Mouse (Mus musculus) myocyte (in vitro differentiated cells): Measurements from ENCODE around the gene Adamts2. TPM values are rescaled to one million over a fixed set of nuclear protein-coding genes. Genes with fewer than 3 reads are reported as not detected.

Source experiments
- H3K27me3 ChIP-seq: one replicate; pipeline ENCODE4 v1.6.1; 2011; ENCODE audit not compliant: control insufficient read depth, insufficient read depth, insufficient read length
- H3K36me3 ChIP-seq: one replicate; pipeline ENCODE4 v1.6.1; 2011; ENCODE audit not compliant: control insufficient read depth, insufficient read depth
- H3K4me2 ChIP-seq: one replicate; pipeline ENCODE4 v1.6.1; 2011; ENCODE audit warnings: low read depth, control low read depth
- H3K4me3 ChIP-seq: one replicate; pipeline ENCODE4 v1.5.1; 2011; ENCODE audit warnings: mild to moderate bottlenecking, control low read depth, moderate library complexity
- H3K79me2 ChIP-seq: one replicate; pipeline ENCODE4 v1.6.1; 2011; ENCODE audit not compliant: control insufficient read depth, insufficient read depth
- H3ac ChIP-seq: one replicate; pipeline ENCODE4 v1.6.1; 2011; ENCODE audit not compliant: control insufficient read depth, insufficient read length
- CEBPB ChIP-seq: IDR thresholded peaks from 2 replicates; pipeline ENCODE4 v1.6.1; 2011; ENCODE audit warnings: mild to moderate bottlenecking, moderate library complexity; ENCODE audit not compliant: poor library complexity, insufficient read depth, severe bottlenecking
- E2F4 ChIP-seq: IDR thresholded peaks from one replicate; pipeline ENCODE4 v1.6.1; 2011; ENCODE audit warnings: mild to moderate bottlenecking, control low read depth, moderate library complexity; ENCODE audit not compliant: insufficient read depth
- MAX ChIP-seq: IDR thresholded peaks from one replicate; pipeline ENCODE4 v1.6.1; 2011; ENCODE audit warnings: low read depth, mild to moderate bottlenecking, control low read depth
- MYOD1 ChIP-seq, 3 experiments: IDR thresholded peaks; one replicate each; pipeline ENCODE4 v1.6.1; 2011; ENCODE audit warnings: control low read depth in 2 of 3, low read depth in 2 of 3, mild to moderate bottlenecking in 2 of 3, moderate library complexity in 1 of 3; ENCODE audit not compliant: insufficient read length in 2 of 3, control insufficient read depth in 1 of 3
- MYOG ChIP-seq, 3 experiments: IDR thresholded peaks; one replicate each; pipeline ENCODE4 v1.6.1; 2011; ENCODE audit warnings: control low read depth in 2 of 3, low read depth in 2 of 3, mild to moderate bottlenecking in 2 of 3; ENCODE audit not compliant: insufficient read length in 2 of 3, control insufficient read depth in 1 of 3, insufficient read depth in 1 of 3
- POLR2A ChIP-seq: IDR thresholded peaks from one replicate; pipeline ENCODE4 v1.6.1; 2011; ENCODE audit warnings: low read depth, mild to moderate bottlenecking, control low read depth, moderate library complexity; ENCODE audit not compliant: insufficient read length
- POLR2AphosphoS2 ChIP-seq: IDR thresholded peaks from one replicate; pipeline ENCODE4 v1.6.1; 2011; ENCODE audit warnings: low read depth, control low read depth; ENCODE audit not compliant: insufficient read length
- REST ChIP-seq: IDR thresholded peaks from one replicate; pipeline ENCODE4 v1.6.1; 2011; ENCODE audit warnings: mild to moderate bottlenecking, control low read depth, moderate library complexity; ENCODE audit not compliant: insufficient read depth, insufficient read length
- SRF ChIP-seq: IDR thresholded peaks from one replicate; pipeline ENCODE4 v1.6.1; 2011; ENCODE audit warnings: low read depth; ENCODE audit not compliant: control insufficient read depth, insufficient read length
- TCF12 ChIP-seq: IDR thresholded peaks from one replicate; pipeline ENCODE4 v1.6.1; 2011; ENCODE audit warnings: mild to moderate bottlenecking, control low read depth; ENCODE audit not compliant: poor library complexity, insufficient read depth, severe bottlenecking
- TCF3 ChIP-seq: IDR thresholded peaks from one replicate; pipeline ENCODE4 v1.6.1; 2011; ENCODE audit warnings: low read depth, control low read depth; ENCODE audit not compliant: insufficient read length
- USF1 ChIP-seq: IDR thresholded peaks from one replicate; pipeline ENCODE4 v1.6.1; 2011; ENCODE audit warnings: low read depth, mild to moderate bottlenecking, control low read depth, moderate library complexity
- polyA plus RNA-seq: library from polyadenylated mRNA; unstranded; fragments of >200 nt; fragmentation: generic; extraction: Trizol; gene quantifications from one replicate; pipeline ENCODE4 v1.2.1, GENCODE M21; 2012; ENCODE audit warnings: missing spikeins

Adamts2 gene
- polyA plus RNA-seq, 1 experiment = 24.9 TPM

DNA sequence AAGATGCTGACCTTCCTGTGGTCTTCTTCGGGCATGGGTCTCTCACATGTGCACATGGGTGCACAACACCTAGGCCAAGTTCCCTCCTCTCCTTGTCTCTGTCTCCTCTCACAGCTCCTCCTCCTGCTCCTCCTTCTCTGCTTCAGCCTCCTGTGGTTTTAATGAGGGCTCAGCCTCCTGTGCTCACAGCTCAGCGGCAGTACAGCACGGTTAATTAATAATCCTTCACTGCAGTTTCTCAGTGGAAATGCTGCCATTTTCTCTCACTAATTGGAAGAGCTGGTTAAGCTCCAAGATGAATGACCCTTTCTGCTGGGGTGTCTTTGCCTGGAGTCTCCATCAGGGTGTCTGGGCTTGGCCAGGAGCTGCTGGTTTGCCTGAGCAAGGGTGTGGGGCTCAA, 27.0 kb downstream of the Adamts2 start:
- no peaks in the 10 kb centered on the region for H3K27me3 ChIP-seq
- no peak overlapping the region for H3K4me3 ChIP-seq
- H3ac ChIP-seq = no peak overlapping the region
- H3K79me2 ChIP-seq = no peaks in the 10 kb centered on the region
- H3K36me3 ChIP-seq = no peaks in the 10 kb centered on the region
- no peak overlapping the region for H3K4me2 ChIP-seq
- TF ChIP-seq TCF12 (no peak), MYOG (IDR thresholded peaks at IDR 0.05; ENCODE audit: control insufficient read depth in 1 of 3, insufficient read depth in 1 of 3, insufficient read length in 2 of 3, low read depth in 2 of 3) (no peak), POLR2AphosphoS2 (no peak), CEBPB (no peak), REST (no peak), MAX (no peak), POLR2A (no peak), TCF3 (no peak), USF1 (no peak), SRF (no peak), MYOD1 (IDR thresholded peaks at IDR 0.05; ENCODE audit: control insufficient read depth in 1 of 3, insufficient read length in 2 of 3, low read depth in 2 of 3) (no peak), E2F4 (no peak)

- Histone ChIP-seq H3K27me3 (no peaks in the 10 kb centered on the region), H3K79me2 (no peaks in the 10 kb centered on the region), H3K36me3 (no peaks in the 10 kb centered on the region), H3K4me3 (no peak overlapping the region), H3K4me2 (no peak overlapping the region), H3ac (no peak overlapping the region)
- TF ChIP-seq REST = no peak
- TF ChIP-seq TCF12 = no peak
- no peak for TF ChIP-seq MYOD1 (IDR thresholded peaks at IDR 0.05; ENCODE audit: control insufficient read depth in 1 of 3, insufficient read length in 2 of 3, low read depth in 2 of 3)
- no peak for TF ChIP-seq E2F4
- no peak for TF ChIP-seq POLR2AphosphoS2
- no peak for TF ChIP-seq TCF3
- TF ChIP-seq POLR2A = no peak
- TF ChIP-seq MAX = no peak
Observed at GRCm38 (mm10) chr11:50630462-50630861, 28.6 kb downstream of the Adamts2 start.

- Histone ChIP-seq H3K4me2 (peak overlapping the region; percentile 56), H3K4me3 (no peak overlapping the region), H3K36me3 (no peaks in the 10 kb centered on the region), H3K79me2 (no peaks in the 10 kb centered on the region), H3K27me3 (no peaks in the 10 kb centered on the region), H3ac (no peak overlapping the region)
- TF ChIP-seq POLR2A (peak; percentile 30), MYOG (IDR thresholded peaks at IDR 0.05; ENCODE audit: control insufficient read depth in 1 of 3, insufficient read depth in 1 of 3, insufficient read length in 2 of 3, low read depth in 2 of 3) (no peak), MYOD1 (IDR thresholded peaks at IDR 0.05; ENCODE audit: control insufficient read depth in 1 of 3, insufficient read length in 2 of 3, low read depth in 2 of 3) (no peak), MAX (no peak), REST (no peak), E2F4 (no peak), POLR2AphosphoS2 (peak; percentile 23), CEBPB (no peak), SRF (no peak), TCF12 (no peak), TCF3 (no peak), USF1 (no peak)
Observed at GRCm38 (mm10) chr11:50632270-50632669, 30.4 kb downstream of the Adamts2 start.

GRCm38 (mm10) chr11:50635051-50635590, 33.2 kb downstream of the Adamts2 start:
- Histone ChIP-seq H3K4me2 (peak overlapping the region; percentile 0), H3K27me3 (no peaks in the 10 kb centered on the region), H3K4me3 (no peak overlapping the region), H3ac (no peak overlapping the region), H3K36me3 (no peaks in the 10 kb centered on the region), H3K79me2 (no peaks in the 10 kb centered on the region)
- TF ChIP-seq TCF12 (no peak), MYOG (IDR thresholded peaks at IDR 0.05; ENCODE audit: control insufficient read depth in 1 of 3, insufficient read depth in 1 of 3, insufficient read length in 2 of 3, low read depth in 2 of 3) (peak in 1 of 3 experiments; percentile 25)

- Histone ChIP-seq H3ac (no peak overlapping the region), H3K4me3 (no peak overlapping the region), H3K79me2 (no peaks in the 10 kb centered on the region), H3K4me2 (no peak overlapping the region), H3K27me3 (no peaks in the 10 kb centered on the region), H3K36me3 (no peaks in the 10 kb centered on the region)
- TF ChIP-seq MAX (no peak), USF1 (no peak), SRF (no peak), TCF12 (no peak), E2F4 (no peak), MYOD1 (IDR thresholded peaks at IDR 0.05; ENCODE audit: control insufficient read depth in 1 of 3, insufficient read length in 2 of 3, low read depth in 2 of 3) (no peak), POLR2A (no peak), CEBPB (no peak), MYOG (IDR thresholded peaks at IDR 0.05; ENCODE audit: control insufficient read depth in 1 of 3, insufficient read depth in 1 of 3, insufficient read length in 2 of 3, low read depth in 2 of 3) (no peak)
Observed at GRCm38 (mm10) chr11:50637026-50637425, 35.1 kb downstream of the Adamts2 start.
